Mouse (Mus musculus): ENCODE results near the gene Borcs6. TPM values are rescaled to one million over a fixed set of nuclear protein-coding genes. Genes with fewer than 3 reads are reported as not detected.

Borcs6 gene
- polyA plus RNA-seq, 1 experiment from 2014 or later = 7.2 TPM

DNA sequence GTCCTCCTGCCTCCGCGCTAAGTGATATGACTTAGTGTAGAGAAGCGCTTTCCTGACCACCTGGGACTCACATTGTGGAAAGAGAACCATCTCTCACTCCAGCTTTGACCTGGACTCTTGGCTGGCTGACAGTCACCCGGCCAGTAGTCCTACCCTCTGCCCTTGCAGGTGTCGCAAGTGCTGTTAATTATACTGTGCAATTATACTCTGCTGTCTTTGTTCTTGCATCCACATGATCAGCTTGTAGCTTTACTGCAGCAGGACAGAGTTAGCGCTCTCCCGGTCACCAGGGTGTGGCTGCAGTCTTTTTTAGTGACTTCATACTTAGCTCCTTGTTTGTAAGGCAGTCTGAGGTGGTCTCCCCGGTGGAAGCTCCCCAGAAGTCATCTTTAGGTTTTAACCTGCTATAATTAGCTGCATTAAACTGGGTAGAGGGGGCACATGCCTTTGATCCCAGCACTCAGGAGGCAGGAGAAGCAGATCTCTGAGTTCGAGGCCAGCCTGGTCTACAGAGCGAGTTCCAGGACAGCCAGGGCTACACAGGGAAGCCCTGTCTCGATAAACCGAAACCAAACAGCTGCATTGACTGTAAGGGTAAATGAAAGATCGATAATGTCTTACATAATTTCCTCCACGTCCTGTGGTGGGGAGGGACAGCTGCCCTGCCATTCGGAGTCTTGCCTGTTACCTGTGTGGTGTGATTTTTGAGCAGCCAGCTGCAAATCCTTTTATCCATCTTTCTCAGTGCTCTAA is 20.8 kb downstream of the Borcs6 start:
- no peaks in the 10 kb centered on the region for H3K27me3 ChIP-seq (ENCODE audit: control insufficient read depth, insufficient read depth, low read depth, low read length)
- H3K9me3 ChIP-seq (ENCODE audit: control insufficient read depth, low read length) = no peaks in the 10 kb centered on the region
- no peaks in the 10 kb centered on the region for H3K36me3 ChIP-seq (ENCODE audit: control insufficient read depth, insufficient read depth, low read length)
- no peak overlapping the region for H3K4me3 ChIP-seq (ENCODE audit: low read length)
- WGBS = 77% methylated on average over 15 of the region's 15 CpGs
- no peaks in the 10 kb centered on the region for H3K4me1 ChIP-seq (replicated peaks; ENCODE audit: control insufficient read depth, insufficient read depth, low read length)
- H3K9ac ChIP-seq (ENCODE audit: low read length) = no peak overlapping the region
- no peak overlapping the region for H3K27ac ChIP-seq (ENCODE audit: low read length)
- H3K4me2 ChIP-seq (ENCODE audit: low read depth, low read length) = no peak overlapping the region
- no peak for ATAC-seq (ENCODE audit: low read depth)

- Histone ChIP-seq H3K27me3 (ENCODE audit: control insufficient read depth, insufficient read depth, low read depth, low read length) (no peaks in the 10 kb centered on the region), H3K4me3 (ENCODE audit: low read length) (no peak overlapping the region), H3K4me2 (ENCODE audit: low read depth, low read length) (no peak overlapping the region), H3K27ac (ENCODE audit: low read length) (no peak overlapping the region), H3K9ac (ENCODE audit: low read length) (no peak overlapping the region), H3K4me1 (replicated peaks; ENCODE audit: control insufficient read depth, insufficient read depth, low read length) (no peaks in the 10 kb centered on the region), H3K36me3 (ENCODE audit: control insufficient read depth, insufficient read depth, low read length) (no peaks in the 10 kb centered on the region), H3K9me3 (ENCODE audit: control insufficient read depth, low read length) (no peaks in the 10 kb centered on the region)
- ATAC-seq (ENCODE audit: low read depth) = no peak
- 85% methylated on average over 8 of the region's 8 CpGs for WGBS
Measured at GRCm38 (mm10) chr11:69080855-69081222, 21.3 kb downstream of the Borcs6 start.

- Histone ChIP-seq H3K36me3 (ENCODE audit: control insufficient read depth, insufficient read depth, low read length) (no peaks in the 10 kb centered on the region), H3K9me3 (ENCODE audit: control insufficient read depth, low read length) (no peaks in the 10 kb centered on the region), H3K4me1 (replicated peaks; ENCODE audit: control insufficient read depth, insufficient read depth, low read length) (no peaks in the 10 kb centered on the region), H3K4me3 (ENCODE audit: low read length) (no peak overlapping the region), H3K27ac (ENCODE audit: low read length) (no peak overlapping the region), H3K4me2 (ENCODE audit: low read depth, low read length) (no peak overlapping the region), H3K9ac (ENCODE audit: low read length) (no peak overlapping the region), H3K27me3 (ENCODE audit: control insufficient read depth, insufficient read depth, low read depth, low read length) (no peaks in the 10 kb centered on the region)
- 75% methylated on average over 7 of the region's 7 CpGs for WGBS
- no peak for ATAC-seq (ENCODE audit: low read depth)
Measured at GRCm38 (mm10) chr11:69081613-69082012, 22.1 kb downstream of the Borcs6 start.

- peaks cover 3% of the 10 kb centered on the region; the same call in 1 of the 2 replicates for H3K36me3 ChIP-seq (ENCODE audit: control insufficient read depth, insufficient read depth, low read length)
- no peaks in the 10 kb centered on the region for H3K27me3 ChIP-seq (ENCODE audit: control insufficient read depth, insufficient read depth, low read depth, low read length)
- H3K4me2 ChIP-seq (ENCODE audit: low read depth, low read length) = no peak overlapping the region
- 63% methylated on average over 6 of the region's 6 CpGs for WGBS
- no peaks in the 10 kb centered on the region for H3K9me3 ChIP-seq (ENCODE audit: control insufficient read depth, low read length)
- peaks cover 17% of the 10 kb centered on the region for H3K4me1 ChIP-seq (replicated peaks; ENCODE audit: control insufficient read depth, insufficient read depth, low read length)
- H3K9ac ChIP-seq (ENCODE audit: low read length) = no peak overlapping the region
- no peak overlapping the region for H3K4me3 ChIP-seq (ENCODE audit: low read length)
- no peak for ATAC-seq (ENCODE audit: low read depth)
- H3K27ac ChIP-seq (ENCODE audit: low read length) = no peak overlapping the region
Measured at GRCm38 (mm10) chr11:69085608-69086007, 26.1 kb downstream of the Borcs6 start.

DNA sequence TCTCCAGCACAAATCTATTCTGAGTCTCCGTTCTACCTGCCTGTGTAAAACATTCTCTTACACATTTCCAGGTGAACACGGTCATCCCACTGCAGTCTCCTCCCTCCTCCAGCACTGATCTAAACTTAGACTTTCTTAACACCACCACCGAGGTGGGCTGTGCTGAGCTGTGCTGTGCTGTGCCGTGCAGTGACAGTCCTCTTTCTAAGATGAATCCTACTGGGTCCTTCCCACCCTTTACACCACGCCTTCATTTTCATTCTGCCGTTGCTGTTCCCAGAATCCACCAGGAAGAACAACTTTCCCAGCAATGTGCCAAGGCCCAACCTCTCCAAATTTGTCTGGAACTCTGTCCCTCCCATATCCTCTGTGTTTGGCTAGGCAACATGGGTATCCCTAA is 26.9 kb downstream of the Borcs6 start:
- Histone ChIP-seq H3K27me3 (ENCODE audit: control insufficient read depth, insufficient read depth, low read depth, low read length) (no peaks in the 10 kb centered on the region), H3K36me3 (ENCODE audit: control insufficient read depth, insufficient read depth, low read length) (peaks cover 6% of the 10 kb centered on the region; the same call in 1 of the 2 replicates), H3K4me2 (ENCODE audit: low read depth, low read length) (no peak overlapping the region), H3K27ac (ENCODE audit: low read length) (no peak overlapping the region), H3K4me1 (replicated peaks; ENCODE audit: control insufficient read depth, insufficient read depth, low read length) (peaks cover 18% of the 10 kb centered on the region), H3K9ac (ENCODE audit: low read length) (no peak overlapping the region), H3K9me3 (ENCODE audit: control insufficient read depth, low read length) (no peaks in the 10 kb centered on the region), H3K4me3 (ENCODE audit: low read length) (no peak overlapping the region)
- WGBS = 48% methylated on average over 6 of the region's 6 CpGs
- no peak for ATAC-seq (ENCODE audit: low read depth)

DNA sequence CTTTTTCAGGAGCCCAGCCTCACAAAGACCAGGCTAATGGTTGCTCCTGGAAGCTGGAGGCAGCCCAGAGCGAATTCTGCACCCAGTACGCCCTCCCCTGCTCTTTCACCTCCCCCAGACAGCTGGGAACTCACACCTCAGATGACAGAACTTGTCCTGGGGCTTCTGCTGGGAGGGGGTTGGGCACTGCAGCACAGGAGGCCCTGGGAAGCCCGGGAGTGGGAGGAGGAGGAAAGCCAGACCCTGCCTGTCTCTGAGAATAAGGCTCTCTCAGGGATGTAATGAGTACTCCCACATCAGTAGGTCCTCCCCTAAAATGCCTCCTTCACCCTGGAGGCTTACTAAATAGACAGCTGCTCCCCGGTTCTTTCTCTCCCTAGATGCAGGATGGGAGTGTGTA is 27.6 kb downstream of the Borcs6 start:
- no peak overlapping the region for H3K4me2 ChIP-seq (ENCODE audit: low read depth, low read length)
- H3K27ac ChIP-seq (ENCODE audit: low read length) = no peak overlapping the region
- no peaks in the 10 kb centered on the region for H3K27me3 ChIP-seq (ENCODE audit: control insufficient read depth, insufficient read depth, low read depth, low read length)
- no peak overlapping the region for H3K4me3 ChIP-seq (ENCODE audit: low read length)
- H3K4me1 ChIP-seq (replicated peaks; ENCODE audit: control insufficient read depth, insufficient read depth, low read length) = peaks cover 18% of the 10 kb centered on the region
- peak overlapping the region; percentile 29 for H3K9ac ChIP-seq (ENCODE audit: low read length)
- H3K9me3 ChIP-seq (ENCODE audit: control insufficient read depth, low read length) = no peaks in the 10 kb centered on the region
- no peak for ATAC-seq (ENCODE audit: low read depth)
- peaks cover 6% of the 10 kb centered on the region; the same call in 1 of the 2 replicates for H3K36me3 ChIP-seq (ENCODE audit: control insufficient read depth, insufficient read depth, low read length)
- 36% methylated on average over 4 of the region's 4 CpGs for WGBS

DNA sequence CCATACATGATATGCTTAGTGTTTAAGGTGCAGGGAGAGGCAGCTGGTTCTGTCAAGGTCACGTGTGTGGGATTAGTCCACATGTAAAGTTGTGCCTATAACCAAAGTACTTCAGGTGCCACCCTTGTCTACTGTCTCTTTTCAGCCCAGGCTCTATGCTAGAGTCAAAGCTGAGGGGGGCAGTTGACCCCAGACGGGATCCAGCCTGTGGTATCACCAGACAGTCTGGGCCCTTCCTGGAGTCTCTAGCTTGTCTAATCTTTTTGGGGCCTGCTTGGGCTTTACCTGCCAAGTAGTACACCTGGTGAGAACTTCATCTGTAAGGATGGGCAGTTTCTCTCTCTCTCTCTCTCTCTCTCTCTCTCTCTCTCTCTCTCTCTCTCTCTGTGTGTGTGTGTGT is 28.1 kb downstream of the Borcs6 start:
- Histone ChIP-seq H3K36me3 (ENCODE audit: control insufficient read depth, insufficient read depth, low read length) (peaks cover 7% of the 10 kb centered on the region; the same call in 1 of the 2 replicates), H3K4me3 (ENCODE audit: low read length) (no peak overlapping the region), H3K9ac (ENCODE audit: low read length) (no peak overlapping the region), H3K27me3 (ENCODE audit: control insufficient read depth, insufficient read depth, low read depth, low read length) (no peaks in the 10 kb centered on the region), H3K9me3 (ENCODE audit: control insufficient read depth, low read length) (no peaks in the 10 kb centered on the region), H3K4me1 (replicated peaks; ENCODE audit: control insufficient read depth, insufficient read depth, low read length) (peaks cover 18% of the 10 kb centered on the region), H3K4me2 (ENCODE audit: low read depth, low read length) (no peak overlapping the region; the same call in 1 of the 2 replicates), H3K27ac (ENCODE audit: low read length) (no peak overlapping the region)
- ATAC-seq (ENCODE audit: low read depth) = no peak
- WGBS = 62% methylated on average over 2 of the region's 2 CpGs

- ATAC-seq (ENCODE audit: low read depth) = peak; percentile 85
- H3K36me3 ChIP-seq (ENCODE audit: control insufficient read depth, insufficient read depth, low read length) = peaks cover 10% of the 10 kb centered on the region; the same call in 1 of the 2 replicates
- H3K27ac ChIP-seq (ENCODE audit: low read length) = peak within 1 kb of the TSS; percentile 95
- no peaks in the 10 kb centered on the region for H3K9me3 ChIP-seq (ENCODE audit: control insufficient read depth, low read length)
- peak within 1 kb of the TSS; percentile 100 for H3K9ac ChIP-seq (ENCODE audit: low read length)
- H3K4me1 ChIP-seq (replicated peaks; ENCODE audit: control insufficient read depth, insufficient read depth, low read length) = peaks cover 18% of the 10 kb centered on the region
- peak within 1 kb of the TSS; percentile 99 for H3K4me3 ChIP-seq (ENCODE audit: low read length)
- peak within 1 kb of the TSS; percentile 75 for H3K4me2 ChIP-seq (ENCODE audit: low read depth, low read length)
- H3K27me3 ChIP-seq (ENCODE audit: control insufficient read depth, insufficient read depth, low read depth, low read length) = no peaks in the 10 kb centered on the region
- WGBS = under 1% methylated on average over 59 of the region's 67 CpGs
Measured at GRCm38 (mm10) chr11:69088103-69088855, 28.8 kb downstream of the Borcs6 start, which contains the start of gene Vamp2. Gene Vamp2 (plus strand): TSS chr11:69088490.

GRCm38 (mm10) chr11:69088856-69089615 is 29.5 kb downstream of the Borcs6 start:
- ATAC-seq (ENCODE audit: low read depth) = peak; percentile 19
- peaks cover 10% of the 10 kb centered on the region; the same call in 1 of the 2 replicates for H3K36me3 ChIP-seq (ENCODE audit: control insufficient read depth, insufficient read depth, low read length)
- peak overlapping the region; percentile 75 for H3K4me2 ChIP-seq (ENCODE audit: low read depth, low read length)
- peak overlapping the region; percentile 99 for H3K4me3 ChIP-seq (ENCODE audit: low read length)
- 10% methylated on average over 25 of the region's 25 CpGs for WGBS
- H3K4me1 ChIP-seq (replicated peaks; ENCODE audit: control insufficient read depth, insufficient read depth, low read length) = peaks cover 20% of the 10 kb centered on the region
- peak overlapping the region; percentile 100 for H3K9ac ChIP-seq (ENCODE audit: low read length)
- H3K9me3 ChIP-seq (ENCODE audit: control insufficient read depth, low read length) = no peaks in the 10 kb centered on the region
- no peaks in the 10 kb centered on the region for H3K27me3 ChIP-seq (ENCODE audit: control insufficient read depth, insufficient read depth, low read depth, low read length)
- peak overlapping the region; percentile 95 for H3K27ac ChIP-seq (ENCODE audit: low read length)
